9 mouse cellular contexts compared by ENCODE assay signal in genomic region chr2:94240411-94240810, GRCm38 (mm10).
A peak's percentile ranks its signal among the peaks of the same experiment; 100 is the strongest.
DNase-seq lines count a peak whose midpoint lies in the region; ATAC-seq lines count a peak whose summit lies in the region.
"Had no signal": no experiment of that assay in that cellular context is flagged by ENCODE, and none has a peak within 500 bp of the region (broad histone marks: within the 10 kb centered on the region; RNA-seq: fewer than 3 reads in every experiment).

No protein-coding gene starts in this region.

- 5% methylated on average over 17 of the region's 17 CpGs for WGBS in limb, embryonic 11.5 days
- WGBS in stomach, embryonic 16.5 days: 1% methylated on average over 17 of the region's 17 CpGs

- ATAC-seq in cerebellum, adult (ENCODE audit: insufficient number of reproducible peaks, low FRiP score, low TSS enrichment): no peak
- no peak for ATAC-seq in megakaryocyte, adult 5-6 weeks (ENCODE audit: poor library complexity, severe bottlenecking)
- no peak for ATAC-seq in limb, embryonic 11.5 days (ENCODE audit: insufficient number of reproducible peaks, low FRiP score, low TSS enrichment, low read depth)
- no peak for ATAC-seq in stomach, embryonic 16.5 days (ENCODE audit: insufficient read depth, low FRiP score)

- H3K4me1 ChIP-seq in megakaryocyte, embryonic 14.5 days: peaks cover 59% of the 10 kb centered on the region
- H3K4me1 ChIP-seq in limb, embryonic 11.5 days (ENCODE audit: control insufficient read depth, insufficient read depth, low read length): no peaks in the 10 kb centered on the region; the same call in 1 of the 2 replicates
- peaks cover 7% of the 10 kb centered on the region; the same call in 1 of the 2 replicates for H3K4me1 ChIP-seq in stomach, embryonic 16.5 days (ENCODE audit: control insufficient read depth, insufficient read depth, low read length)

- H3K27ac ChIP-seq in limb, embryonic 11.5 days (replicated peaks; ENCODE audit: low read depth, low read length): no peak overlapping the region
- no peak overlapping the region for H3K27ac ChIP-seq in stomach, embryonic 16.5 days (ENCODE audit: low read length)

- no peak overlapping the region for H3K9ac ChIP-seq in limb, embryonic 11.5 days (ENCODE audit: low read length)
- H3K9ac ChIP-seq in stomach, embryonic 16.5 days (ENCODE audit: low read length): no peak overlapping the region

- peaks cover 82% of the 10 kb centered on the region for H3K27me3 ChIP-seq in megakaryocyte, embryonic 14.5 days (replicated peaks)
- peaks cover 77% of the 10 kb centered on the region for H3K27me3 ChIP-seq in limb, embryonic 11.5 days (ENCODE audit: control insufficient read depth, insufficient read depth, low read length)
- peaks cover 74% of the 10 kb centered on the region for H3K27me3 ChIP-seq in stomach, embryonic 16.5 days (ENCODE audit: control insufficient read depth, insufficient read depth, low read length)

- DNase-seq in cerebellum, adult 9-10 months: peak; percentile 46
- peak; percentile 34 for DNase-seq in limb, embryonic 11.5 days (ENCODE audit: low spot score)
- no peak for DNase-seq in lung, postnatal 25 days (ENCODE audit: low spot score)
- DNase-seq in natural killer cell, adult 2 months (ENCODE audit: low spot score in 2 of 2): no peak
- DNase-seq: left cerebral cortex, postnatal 4 days had no signal

- no peak overlapping the region for H3K4me2 ChIP-seq in limb, embryonic 11.5 days (ENCODE audit: low read depth, severe bottlenecking)
- 0 out of 2 replicates have a peak overlapping the region, but pooled peaks have one; percentile 54 for H3K4me2 ChIP-seq in stomach, embryonic 16.5 days (ENCODE audit: low read depth, low read length)

- no peaks in the 10 kb centered on the region; the same call in 1 of the 2 replicates for H3K9me3 ChIP-seq in megakaryocyte, embryonic 14.5 days
- H3K9me3 ChIP-seq in limb, embryonic 11.5 days (ENCODE audit: control insufficient read depth, low read length): no peaks in the 10 kb centered on the region
- H3K9me3 ChIP-seq in stomach, embryonic 16.5 days (replicated peaks; ENCODE audit: control insufficient read depth, low read length): no peaks in the 10 kb centered on the region

- no peaks in the 10 kb centered on the region for H3K36me3 ChIP-seq in megakaryocyte, embryonic 14.5 days (replicated peaks; ENCODE audit: low read length)
- H3K36me3 ChIP-seq in limb, embryonic 11.5 days (ENCODE audit: control insufficient read depth, insufficient read depth, low read length): no peaks in the 10 kb centered on the region
- H3K36me3 ChIP-seq in stomach, embryonic 16.5 days (ENCODE audit: control insufficient read depth, insufficient read depth, low read length): no peaks in the 10 kb centered on the region

- peak overlapping the region; percentile 42 for H3K4me3 ChIP-seq in megakaryocyte, embryonic 14.5 days (replicated peaks)
- H3K4me3 ChIP-seq in limb, embryonic 11.5 days (ENCODE audit: low read depth, low read length): no peak overlapping the region
- 0 out of 2 replicates have a peak overlapping the region, but pooled peaks have one; percentile 35 for H3K4me3 ChIP-seq in stomach, embryonic 16.5 days (replicated peaks; ENCODE audit: low read length)

Comparison
In these comparisons a context has a peak if more than half of its experiments do, and no peak if none do; other contexts are left out.
1. DNase-seq: peak in cerebellum, adult 9-10 months (single experiment) and limb, embryonic 11.5 days (single experiment); none in lung, postnatal 25 days (single experiment) and natural killer cell, adult 2 months (0 of 2).